Mouse (Mus musculus) neural tube, embryonic 11.5 days (tissue): Measurements from ENCODE around the gene Tmeff1. TPM values are rescaled to one million over a fixed set of nuclear protein-coding genes. Genes with fewer than 3 reads are reported as not detected.

Experiments
- ATAC-seq: fragments of 200-750 bp; cut with Nextera tagmentation; 2 replicates; pipeline ENCODE4 v1.8.0; 2017; ENCODE audit warnings: moderate number of reproducible peaks, mild to moderate bottlenecking, moderate TSS enrichment, moderate library complexity; ENCODE audit not compliant: insufficient read depth, low FRiP score, low TSS enrichment
- DNase-seq: peaks from one replicate; pipeline ENCODE4 v3.0.0-alpha.2; 2015; ENCODE audit warnings: low spot score
- H3K27ac ChIP-seq: fragments of 300-500 bp; sonication (generic); 2 replicates; pipeline ENCODE4 v1.5.1; 2014; ENCODE audit warnings: low read depth, mild to moderate bottlenecking, low read length
- H3K27me3 ChIP-seq: fragments of 300-500 bp; sonication (generic); 2 replicates; pipeline ENCODE4 v1.6.1; 2014; ENCODE audit warnings: mild to moderate bottlenecking, low read length, mixed read lengths; ENCODE audit not compliant: control insufficient read depth, insufficient read depth
- H3K36me3 ChIP-seq: fragments of 300-500 bp; sonication (generic); 2 replicates; pipeline ENCODE4 v1.6.1; 2014; ENCODE audit warnings: mild to moderate bottlenecking, low read length, moderate library complexity, mixed read lengths; ENCODE audit not compliant: control insufficient read depth, insufficient read depth
- H3K4me1 ChIP-seq: fragments of 300-500 bp; sonication (generic); 2 replicates; pipeline ENCODE4 v1.6.1; 2014; ENCODE audit warnings: low read length, mixed read lengths; ENCODE audit not compliant: control insufficient read depth, insufficient read depth
- H3K4me2 ChIP-seq: fragments of 300-500 bp; sonication (generic); 2 replicates; pipeline ENCODE4 v1.6.1; 2014; ENCODE audit warnings: low read depth, mild to moderate bottlenecking, moderate library complexity
- H3K4me3 ChIP-seq: fragments of 300-500 bp; sonication (generic); 2 replicates; pipeline ENCODE4 v1.5.1; 2014; ENCODE audit warnings: low read depth, low read length
- H3K9ac ChIP-seq: fragments of 300-500 bp; sonication (generic); 2 replicates; pipeline ENCODE4 v1.6.1; 2014; ENCODE audit warnings: mild to moderate bottlenecking, low read length
- H3K9me3 ChIP-seq: fragments of 300-500 bp; sonication (generic); 2 replicates; pipeline ENCODE4 v1.6.1; 2016; ENCODE audit warnings: low read length; ENCODE audit not compliant: control insufficient read depth
- WGBS: fragments of 180-500 bp; shearing (Covaris S2); extraction: QIAGEN DNeasy Blood & Tissue Kit; methylation state at CpG from one replicate; pipeline ENCODE4 v1.1.7; 2014; 5-methylcytosine and 5-hydroxymethylcytosine counted together
- polyA plus RNA-seq: library from polyadenylated mRNA; unstranded; fragments of >200 nt; fragmentation: Nextera tagmentation; extraction: Ambion mirVana; gene quantifications from 2 replicates; pipeline ENCODE4 v1.2.1, GENCODE M21; 2014

Gene Tmeff1
- polyA plus RNA-seq, 1 experiment from 2014 or later: 261 TPM

- no peak overlapping the region for H3K4me2 ChIP-seq
- ATAC-seq (no peak), DNase-seq (no peak)
- no peaks in the 10 kb centered on the region for H3K9me3 ChIP-seq
- H3K27me3 ChIP-seq: no peaks in the 10 kb centered on the region
- H3K9ac ChIP-seq: no peak overlapping the region
- H3K4me1 ChIP-seq: no peaks in the 10 kb centered on the region
- WGBS: 79% methylated on average over 2 of the region's 3 CpGs
- no peaks in the 10 kb centered on the region for H3K36me3 ChIP-seq
- H3K4me3 ChIP-seq: no peak overlapping the region
- no peak overlapping the region for H3K27ac ChIP-seq
These were observed 3.0 kb upstream of the Tmeff1 start for GRCm38 (mm10) chr4:48581993-48582392.

GRCm38 (mm10) chr4:48582941-48583340 is 2.0 kb upstream of the Tmeff1 start:
- Histone ChIP-seq H3K4me3 (no peak overlapping the region), H3K4me1 (no peaks in the 10 kb centered on the region), H3K36me3 (no peaks in the 10 kb centered on the region), H3K9ac (no peak overlapping the region), H3K27ac (no peak overlapping the region), H3K4me2 (no peak overlapping the region), H3K27me3 (no peaks in the 10 kb centered on the region), H3K9me3 (no peaks in the 10 kb centered on the region)
- 46% methylated on average over 2 of the region's 2 CpGs for WGBS
- ATAC-seq (no peak), DNase-seq (no peak)

- H3K4me2 ChIP-seq: peak overlapping the region; percentile 61
- H3K36me3 ChIP-seq: no peaks in the 10 kb centered on the region
- no peaks in the 10 kb centered on the region for H3K4me1 ChIP-seq
- peak overlapping the region; percentile 99 for H3K9ac ChIP-seq
- ATAC-seq (peak; percentile 69), DNase-seq (peak; percentile 74)
- no peaks in the 10 kb centered on the region for H3K9me3 ChIP-seq
- under 1% methylated on average over 55 of the region's 92 CpGs for WGBS
- no peaks in the 10 kb centered on the region for H3K27me3 ChIP-seq
- peak overlapping the region; percentile 96 for H3K4me3 ChIP-seq
- peak overlapping the region; percentile 98 for H3K27ac ChIP-seq
These were observed 496 bp downstream of the Tmeff1 start for GRCm38 (mm10) chr4:48585241-48586098.

GRCm38 (mm10) chr4:48586099-48586821 is 1.3 kb downstream of the Tmeff1 start:
- Histone ChIP-seq H3K27ac (peak overlapping the region; percentile 98), H3K36me3 (no peaks in the 10 kb centered on the region), H3K9ac (peak overlapping the region; percentile 99), H3K27me3 (no peaks in the 10 kb centered on the region), H3K4me2 (peak overlapping the region; percentile 61), H3K4me1 (no peaks in the 10 kb centered on the region), H3K9me3 (no peaks in the 10 kb centered on the region), H3K4me3 (peak overlapping the region; percentile 96)
- under 1% methylated on average over 12 of the region's 12 CpGs for WGBS
- peak; percentile 32 for ATAC-seq
- peak; percentile 74 for DNase-seq

DNA sequence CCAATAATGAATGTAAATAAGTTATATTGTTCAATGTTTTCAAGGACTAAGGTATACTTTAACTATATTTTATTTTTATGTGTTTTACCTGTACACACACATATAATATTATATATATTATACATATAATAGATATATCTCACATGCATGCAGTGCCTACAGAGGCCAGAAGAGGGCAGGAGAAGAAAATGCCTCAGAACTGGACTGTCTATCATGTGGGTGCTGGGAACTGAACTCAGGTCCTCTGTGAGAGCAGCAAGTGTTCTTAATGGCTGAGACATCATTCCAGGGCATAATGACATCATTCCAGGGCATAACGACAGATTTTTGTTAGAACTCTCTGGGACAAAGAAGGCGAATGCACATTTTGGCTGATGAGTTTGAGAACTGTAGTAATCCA is 2.6 kb downstream of the Tmeff1 start:
- no peaks in the 10 kb centered on the region for H3K4me1 ChIP-seq
- ATAC-seq (no peak), DNase-seq (no peak)
- no peak overlapping the region; the same call in 1 of the 2 replicates for H3K4me3 ChIP-seq
- H3K9ac ChIP-seq: no peak overlapping the region
- H3K27me3 ChIP-seq: no peaks in the 10 kb centered on the region
- no peak overlapping the region for H3K27ac ChIP-seq
- WGBS: 98% methylated on average over 2 of the region's 2 CpGs
- H3K9me3 ChIP-seq: no peaks in the 10 kb centered on the region
- H3K4me2 ChIP-seq: no peak overlapping the region
- H3K36me3 ChIP-seq: no peaks in the 10 kb centered on the region

DNA sequence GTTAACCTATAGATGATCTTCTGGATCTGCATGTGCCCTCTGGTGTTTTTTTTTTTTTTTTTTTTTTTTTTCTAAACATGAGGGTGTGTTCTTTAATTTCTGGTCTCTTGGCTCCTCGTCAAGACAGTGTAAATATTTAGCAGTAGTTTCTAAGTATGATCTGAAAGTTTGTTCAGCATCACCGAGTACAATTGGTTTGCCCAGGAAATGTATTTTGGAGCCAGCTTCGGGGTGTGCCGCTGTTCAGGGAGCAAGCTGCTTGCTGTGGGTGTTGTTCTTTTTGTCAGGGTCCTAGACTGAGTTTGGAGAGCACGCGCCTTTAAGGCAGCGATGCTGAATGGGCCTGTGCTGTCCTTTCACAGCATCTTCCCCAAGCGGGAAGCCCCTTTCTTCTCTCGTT is 3.6 kb downstream of the Tmeff1 start:
- 85% methylated on average over 9 of the region's 9 CpGs for WGBS
- H3K4me3 ChIP-seq: no peak overlapping the region

DNA sequence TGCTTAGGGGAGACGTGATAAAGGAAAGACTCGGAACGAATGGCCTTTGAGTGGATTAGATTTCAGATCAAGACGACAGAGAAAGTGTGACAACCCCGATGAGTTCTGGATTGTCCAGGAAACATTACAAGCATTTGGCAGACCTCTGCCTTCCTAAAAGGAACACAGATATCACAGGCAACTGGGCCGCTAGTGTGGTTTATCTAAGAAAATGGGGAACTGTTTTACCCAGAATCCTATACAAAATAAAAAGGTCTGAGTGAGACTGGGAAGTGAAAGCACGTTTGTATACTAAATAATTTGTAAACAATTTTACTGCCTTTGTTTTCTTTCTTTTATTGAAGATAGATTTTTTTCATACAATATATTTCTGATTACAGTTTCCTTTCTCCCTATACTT is 5.9 kb downstream of the Tmeff1 start:
- H3K36me3 ChIP-seq: no peaks in the 10 kb centered on the region

More for the DNA sequence above, 3.6 kb downstream of the Tmeff1 start:
- H3K4me2 ChIP-seq: no peak overlapping the region
- no peaks in the 10 kb centered on the region for H3K27me3 ChIP-seq
- H3K9me3 ChIP-seq: no peaks in the 10 kb centered on the region
- H3K36me3 ChIP-seq: no peaks in the 10 kb centered on the region
- H3K9ac ChIP-seq: no peak overlapping the region
- no peak overlapping the region for H3K27ac ChIP-seq
- H3K4me1 ChIP-seq: no peaks in the 10 kb centered on the region
- no peak for DNase-seq
- no peak for ATAC-seq

GRCm38 (mm10) chr4:48591390-48591789 is 6.4 kb downstream of the Tmeff1 start:
- DNase-seq: no peak
- Histone ChIP-seq H3K36me3 (no peaks in the 10 kb centered on the region), H3K9me3 (no peaks in the 10 kb centered on the region), H3K27me3 (no peaks in the 10 kb centered on the region), H3K9ac (no peak overlapping the region), H3K27ac (no peak overlapping the region), H3K4me1 (no peaks in the 10 kb centered on the region), H3K4me2 (no peak overlapping the region), H3K4me3 (no peak overlapping the region)
- ATAC-seq: no peak
- 88% methylated on average over 3 of the region's 3 CpGs for WGBS

More for the DNA sequence above, 5.9 kb downstream of the Tmeff1 start:
- no peaks in the 10 kb centered on the region for H3K27me3 ChIP-seq
- H3K4me1 ChIP-seq: no peaks in the 10 kb centered on the region
- no peak overlapping the region for H3K9ac ChIP-seq
- ATAC-seq: no peak
- WGBS: 92% methylated on average over 7 of the region's 7 CpGs
- no peak overlapping the region for H3K27ac ChIP-seq
- no peak overlapping the region for H3K4me3 ChIP-seq
- DNase-seq: no peak
- no peak overlapping the region for H3K4me2 ChIP-seq
- no peaks in the 10 kb centered on the region for H3K9me3 ChIP-seq
